Mouse (Mus musculus): ENCODE data around the gene Nup62. TPM values are rescaled to one million over a fixed set of nuclear protein-coding genes. Genes with fewer than 3 reads are reported as not detected.

The Nup62 gene
- polyA plus RNA-seq, 1 experiment from 2014 or later: 22.4 TPM

- H3K9ac ChIP-seq (replicated peaks; ENCODE audit: low read depth, low read length): no peak overlapping the region
- no peaks in the 10 kb centered on the region for H3K4me1 ChIP-seq (ENCODE audit: control insufficient read depth, insufficient read depth, low read length)
- H3K4me3 ChIP-seq (ENCODE audit: low read depth, low read length): no peak overlapping the region
- peaks cover 28% of the 10 kb centered on the region for H3K36me3 ChIP-seq (ENCODE audit: control insufficient read depth, insufficient read depth, low read length)
- no peak overlapping the region for H3K4me2 ChIP-seq (ENCODE audit: low read depth, low read length)
- H3K27me3 ChIP-seq (ENCODE audit: control insufficient read depth, insufficient read depth, low read length): no peaks in the 10 kb centered on the region
- WGBS: 96% methylated on average over 3 of the region's 3 CpGs
- ATAC-seq (ENCODE audit: low read depth): no peak
- no peaks in the 10 kb centered on the region for H3K9me3 ChIP-seq (ENCODE audit: control insufficient read depth, low read length)
- H3K27ac ChIP-seq (ENCODE audit: low read depth, low read length): no peak overlapping the region
These were observed 10.9 kb downstream of the Nup62 start for GRCm38 (mm10) chr7:44826771-44827170.

DNA sequence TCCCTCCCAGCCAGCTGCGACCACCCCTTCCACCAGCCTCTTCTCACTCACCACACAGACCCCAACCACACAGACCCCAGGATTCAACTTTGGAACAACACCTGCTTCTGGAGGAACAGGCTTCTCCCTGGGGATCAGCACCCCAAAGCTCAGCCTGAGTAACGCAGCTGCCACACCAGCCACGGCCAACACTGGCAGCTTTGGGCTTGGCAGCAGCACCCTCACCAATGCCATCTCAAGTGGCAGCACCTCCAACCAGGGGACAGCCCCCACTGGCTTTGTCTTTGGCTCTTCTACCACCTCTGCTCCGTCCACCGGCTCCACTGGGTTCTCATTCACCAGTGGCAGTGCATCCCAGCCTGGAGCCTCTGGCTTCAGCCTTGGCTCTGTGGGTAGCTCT is 12.8 kb downstream of the Nup62 start:
- Histone ChIP-seq H3K36me3 (ENCODE audit: control insufficient read depth, insufficient read depth, low read length) (peaks cover 28% of the 10 kb centered on the region), H3K27me3 (ENCODE audit: control insufficient read depth, insufficient read depth, low read length) (no peaks in the 10 kb centered on the region), H3K4me2 (ENCODE audit: low read depth, low read length) (no peak overlapping the region), H3K4me3 (ENCODE audit: low read depth, low read length) (no peak overlapping the region), H3K4me1 (ENCODE audit: control insufficient read depth, insufficient read depth, low read length) (no peaks in the 10 kb centered on the region), H3K9ac (replicated peaks; ENCODE audit: low read depth, low read length) (no peak overlapping the region), H3K9me3 (ENCODE audit: control insufficient read depth, low read length) (no peaks in the 10 kb centered on the region), H3K27ac (ENCODE audit: low read depth, low read length) (no peak overlapping the region)
- 92% methylated on average over 5 of the region's 5 CpGs for WGBS
- ATAC-seq (ENCODE audit: low read depth): no peak

- Histone ChIP-seq H3K27ac (ENCODE audit: low read depth, low read length) (no peak overlapping the region), H3K4me2 (ENCODE audit: low read depth, low read length) (no peak overlapping the region), H3K4me1 (ENCODE audit: control insufficient read depth, insufficient read depth, low read length) (no peaks in the 10 kb centered on the region), H3K36me3 (ENCODE audit: control insufficient read depth, insufficient read depth, low read length) (peaks cover 28% of the 10 kb centered on the region), H3K4me3 (ENCODE audit: low read depth, low read length) (no peak overlapping the region), H3K9ac (replicated peaks; ENCODE audit: low read depth, low read length) (no peak overlapping the region), H3K27me3 (ENCODE audit: control insufficient read depth, insufficient read depth, low read length) (no peaks in the 10 kb centered on the region), H3K9me3 (ENCODE audit: control insufficient read depth, low read length) (no peaks in the 10 kb centered on the region)
- 80% methylated on average over 4 of the region's 4 CpGs for WGBS
- no peak for ATAC-seq (ENCODE audit: low read depth)
These were observed 16.9 kb downstream of the Nup62 start for GRCm38 (mm10) chr7:44832763-44833162.

DNA sequence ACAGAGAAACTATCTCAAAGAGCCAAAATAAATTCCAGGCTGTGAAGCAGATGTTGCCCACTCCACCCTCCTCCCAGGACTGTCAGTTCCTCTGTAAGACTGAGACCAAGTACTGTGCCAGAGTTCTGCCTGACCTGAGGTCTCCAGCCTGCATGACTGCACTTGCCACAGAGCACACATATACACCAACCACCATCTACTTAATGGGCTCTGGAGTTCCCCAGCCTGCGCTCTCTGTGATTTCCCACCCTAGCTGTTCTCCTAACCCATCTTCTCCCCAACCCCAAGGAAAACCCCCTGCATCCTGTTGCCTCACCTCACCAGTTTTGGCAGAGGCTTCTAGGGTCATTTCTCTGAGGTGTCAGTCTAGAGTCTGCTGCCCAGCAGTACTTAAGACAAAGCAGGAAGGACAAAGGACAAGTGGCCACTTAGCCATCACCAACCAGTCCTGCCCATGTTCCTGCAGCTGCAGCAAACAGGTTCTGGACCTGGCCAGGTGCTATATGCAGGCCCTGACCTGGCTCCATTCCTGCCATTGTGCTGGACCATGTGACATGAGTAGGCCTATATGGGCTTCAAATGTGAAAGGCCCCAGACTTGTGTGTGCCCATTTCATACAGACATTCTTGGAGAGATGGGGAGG is 19.6 kb downstream of the Nup62 start:
- H3K4me3 ChIP-seq (ENCODE audit: low read depth, low read length): no peak overlapping the region
- H3K4me1 ChIP-seq (ENCODE audit: control insufficient read depth, insufficient read depth, low read length): peaks cover 13% of the 10 kb centered on the region
- no peak for ATAC-seq (ENCODE audit: low read depth)
- no peak overlapping the region for H3K27ac ChIP-seq (ENCODE audit: low read depth, low read length)
- H3K9ac ChIP-seq (replicated peaks; ENCODE audit: low read depth, low read length): no peak overlapping the region
- WGBS: 82% methylated on average over 1 of the region's 1 CpGs
- H3K4me2 ChIP-seq (ENCODE audit: low read depth, low read length): no peak overlapping the region
- H3K36me3 ChIP-seq (ENCODE audit: control insufficient read depth, insufficient read depth, low read length): peaks cover 10% of the 10 kb centered on the region; the same call in 1 of the 2 replicates
- H3K27me3 ChIP-seq (ENCODE audit: control insufficient read depth, insufficient read depth, low read length): peaks cover 6% of the 10 kb centered on the region; the same call in 1 of the 2 replicates
- H3K9me3 ChIP-seq (ENCODE audit: control insufficient read depth, low read length): no peaks in the 10 kb centered on the region

DNA sequence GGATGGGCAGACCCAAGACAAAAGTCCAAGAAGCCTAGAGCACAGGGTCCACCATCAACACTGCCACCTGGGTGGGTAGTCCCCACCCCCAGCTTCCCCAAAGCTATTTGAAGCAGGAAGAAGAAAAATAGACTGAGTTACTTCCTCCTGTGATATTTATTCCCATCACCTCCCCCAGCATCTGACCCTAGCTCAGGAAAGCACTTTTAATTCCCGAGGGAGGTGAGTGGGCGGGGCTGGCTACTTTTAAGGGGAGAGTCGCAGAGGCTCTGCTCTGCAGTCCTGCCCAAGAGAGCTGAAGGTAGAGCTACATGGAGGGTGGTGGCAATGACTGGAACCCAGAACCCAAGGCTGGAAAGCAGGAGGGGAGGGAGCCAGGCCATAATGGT is 20.1 kb downstream of the Nup62 start:
- WGBS: 49% methylated on average over 3 of the region's 3 CpGs
- H3K27me3 ChIP-seq (ENCODE audit: control insufficient read depth, insufficient read depth, low read length): peaks cover 6% of the 10 kb centered on the region; the same call in 1 of the 2 replicates
- no peak overlapping the region for H3K4me2 ChIP-seq (ENCODE audit: low read depth, low read length)
- H3K4me1 ChIP-seq (ENCODE audit: control insufficient read depth, insufficient read depth, low read length): peaks cover 13% of the 10 kb centered on the region
- H3K36me3 ChIP-seq (ENCODE audit: control insufficient read depth, insufficient read depth, low read length): peaks cover 10% of the 10 kb centered on the region
- no peak overlapping the region for H3K9ac ChIP-seq (replicated peaks; ENCODE audit: low read depth, low read length)
- no peak overlapping the region for H3K27ac ChIP-seq (ENCODE audit: low read depth, low read length)
- no peak overlapping the region for H3K4me3 ChIP-seq (ENCODE audit: low read depth, low read length)
- ATAC-seq (ENCODE audit: low read depth): no peak
- H3K9me3 ChIP-seq (ENCODE audit: control insufficient read depth, low read length): no peaks in the 10 kb centered on the region

- ATAC-seq (ENCODE audit: low read depth): no peak
- Histone ChIP-seq H3K27ac (ENCODE audit: low read depth, low read length) (no peak overlapping the region), H3K4me2 (ENCODE audit: low read depth, low read length) (no peak overlapping the region), H3K4me1 (ENCODE audit: control insufficient read depth, insufficient read depth, low read length) (peaks cover 13% of the 10 kb centered on the region), H3K9me3 (ENCODE audit: control insufficient read depth, low read length) (no peaks in the 10 kb centered on the region), H3K27me3 (ENCODE audit: control insufficient read depth, insufficient read depth, low read length) (peaks cover 6% of the 10 kb centered on the region; the same call in 1 of the 2 replicates), H3K4me3 (ENCODE audit: low read depth, low read length) (no peak overlapping the region), H3K9ac (replicated peaks; ENCODE audit: low read depth, low read length) (no peak overlapping the region), H3K36me3 (ENCODE audit: control insufficient read depth, insufficient read depth, low read length) (peaks cover 7% of the 10 kb centered on the region)
- WGBS: 84% methylated on average over 9 of the region's 9 CpGs
These were observed 20.6 kb downstream of the Nup62 start for GRCm38 (mm10) chr7:44836423-44837053.

DNA sequence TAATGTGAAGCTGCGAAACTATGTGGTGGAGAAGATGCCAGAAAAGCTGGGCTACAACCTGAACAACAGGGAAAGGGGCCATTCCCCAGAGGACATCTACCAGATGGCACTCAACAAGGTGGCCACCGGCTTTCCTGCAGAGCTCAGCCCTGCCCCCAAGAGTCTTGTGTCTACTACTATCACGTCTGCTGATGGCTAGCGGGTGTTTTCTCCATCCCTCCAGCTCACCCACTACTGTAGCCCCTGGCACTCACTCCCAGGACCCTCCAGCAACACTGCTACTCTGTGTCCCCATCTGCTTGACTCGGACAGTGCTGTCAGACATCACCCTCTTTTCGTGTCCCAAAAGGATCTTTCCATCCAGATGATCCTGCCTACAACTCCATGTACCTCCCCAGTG is 22.2 kb downstream of the Nup62 start:
- Histone ChIP-seq H3K36me3 (ENCODE audit: control insufficient read depth, insufficient read depth, low read length) (peaks cover 19% of the 10 kb centered on the region), H3K4me3 (ENCODE audit: low read depth, low read length) (no peak overlapping the region), H3K27ac (ENCODE audit: low read depth, low read length) (no peak overlapping the region), H3K9ac (replicated peaks; ENCODE audit: low read depth, low read length) (no peak overlapping the region), H3K4me2 (ENCODE audit: low read depth, low read length) (no peak overlapping the region), H3K4me1 (ENCODE audit: control insufficient read depth, insufficient read depth, low read length) (peaks cover 13% of the 10 kb centered on the region), H3K27me3 (ENCODE audit: control insufficient read depth, insufficient read depth, low read length) (peaks cover 6% of the 10 kb centered on the region; the same call in 1 of the 2 replicates), H3K9me3 (ENCODE audit: control insufficient read depth, low read length) (no peaks in the 10 kb centered on the region)
- ATAC-seq (ENCODE audit: low read depth): no peak
- 88% methylated on average over 6 of the region's 6 CpGs for WGBS

DNA sequence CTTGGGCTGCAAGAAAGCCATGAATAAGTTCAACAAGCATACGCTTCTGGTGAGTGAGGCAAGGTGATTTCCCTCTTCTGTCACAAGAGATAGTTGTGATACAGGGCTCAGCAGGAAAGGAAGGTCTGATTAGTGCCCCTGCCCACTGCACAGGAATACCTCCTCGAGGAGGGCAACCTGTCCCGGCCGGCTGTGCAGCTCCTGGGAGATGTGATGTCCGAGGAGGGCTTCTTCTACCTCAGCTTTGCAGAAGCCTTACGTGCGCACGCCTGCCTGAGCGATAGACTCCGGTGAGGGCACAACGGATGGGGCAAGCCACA is 23.2 kb downstream of the Nup62 start:
- no peak; the same call in 1 of the 2 replicates for ATAC-seq (ENCODE audit: low read depth)
- no peak overlapping the region for H3K27ac ChIP-seq (ENCODE audit: low read depth, low read length)
- peaks cover 13% of the 10 kb centered on the region for H3K4me1 ChIP-seq (ENCODE audit: control insufficient read depth, insufficient read depth, low read length)

GRCm38 (mm10) chr7:44839491-44840191 is 23.8 kb downstream of the Nup62 start:
- Histone ChIP-seq H3K27ac (ENCODE audit: low read depth, low read length) (no peak overlapping the region), H3K27me3 (ENCODE audit: control insufficient read depth, insufficient read depth, low read length) (peaks cover 6% of the 10 kb centered on the region; the same call in 1 of the 2 replicates), H3K9ac (replicated peaks; ENCODE audit: low read depth, low read length) (0 out of 2 replicates have a peak overlapping the region, but pooled peaks have one; percentile 37), H3K9me3 (ENCODE audit: control insufficient read depth, low read length) (no peaks in the 10 kb centered on the region), H3K4me1 (ENCODE audit: control insufficient read depth, insufficient read depth, low read length) (peaks cover 13% of the 10 kb centered on the region), H3K36me3 (ENCODE audit: control insufficient read depth, insufficient read depth, low read length) (peaks cover 27% of the 10 kb centered on the region), H3K4me3 (ENCODE audit: low read depth, low read length) (peak overlapping the region; percentile 15), H3K4me2 (ENCODE audit: low read depth, low read length) (peak overlapping the region; percentile 44)
- peak; percentile 50; the same call in 1 of the 2 replicates for ATAC-seq (ENCODE audit: low read depth)
- 1% methylated on average over 56 of the region's 58 CpGs for WGBS

More for the DNA sequence above, 23.2 kb downstream of the Nup62 start:
- peak overlapping the region; percentile 44 for H3K4me2 ChIP-seq (ENCODE audit: low read depth, low read length)
- no peaks in the 10 kb centered on the region for H3K9me3 ChIP-seq (ENCODE audit: control insufficient read depth, low read length)
- H3K4me3 ChIP-seq (ENCODE audit: low read depth, low read length): peak overlapping the region; percentile 15; the same call in 1 of the 2 replicates
- peaks cover 24% of the 10 kb centered on the region for H3K36me3 ChIP-seq (ENCODE audit: control insufficient read depth, insufficient read depth, low read length)
- H3K27me3 ChIP-seq (ENCODE audit: control insufficient read depth, insufficient read depth, low read length): peaks cover 6% of the 10 kb centered on the region; the same call in 1 of the 2 replicates
- 34% methylated on average over 11 of the region's 11 CpGs for WGBS
- H3K9ac ChIP-seq (replicated peaks; ENCODE audit: low read depth, low read length): 0 out of 2 replicates have a peak overlapping the region, but pooled peaks have one; percentile 37
